Mouse (Mus musculus): ENCODE results near the gene 4930435E12Rik.
"Not testable (repeated sequence)": the region's sequence is repeated elsewhere in the genome, so short reads cannot be mapped to it uniquely, and the experiment has no call there.

The 4930435E12Rik gene

DNA sequence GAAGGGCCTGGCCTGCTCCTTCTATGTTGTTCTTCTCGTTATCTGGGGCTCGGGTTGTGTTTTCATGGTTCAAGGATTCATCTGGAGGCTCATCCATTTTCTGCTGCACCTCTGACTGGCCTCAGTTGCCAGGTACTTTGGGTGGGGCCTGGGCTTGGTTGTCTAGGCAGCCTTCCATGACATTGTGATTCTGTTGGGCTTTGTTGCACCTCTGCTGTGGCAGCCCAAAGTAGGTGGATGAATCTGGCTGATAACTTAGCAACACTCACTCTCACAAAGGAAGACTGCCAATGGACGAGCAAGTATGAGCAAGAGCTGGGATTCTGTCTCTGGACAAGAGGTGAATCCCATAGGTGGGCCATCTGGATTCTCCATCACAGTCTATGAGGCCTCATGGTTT is at the start of gene 4930435E12Rik:
Gene 4930435E12Rik, minus strand, starts transcription at position 101 of the 400 bp plus-strand sequence.
- no peak for DNase-seq (ENCODE audit: low spot score in 2 of 2)

- DNase-seq (ENCODE audit: low spot score in 2 of 2): no peak
Measured at GRCm38 (mm10) chr16:38874481-38874880, 45.9 kb upstream of the 4930435E12Rik start.

- no peak for DNase-seq (ENCODE audit: low spot score in 2 of 2)
Measured at GRCm38 (mm10) chr16:38873231-38873630, 44.7 kb upstream of the 4930435E12Rik start.

- no peak for DNase-seq (ENCODE audit: low spot score in 2 of 2)
Measured at GRCm38 (mm10) chr16:38864358-38864757, 35.8 kb upstream of the 4930435E12Rik start.

DNA sequence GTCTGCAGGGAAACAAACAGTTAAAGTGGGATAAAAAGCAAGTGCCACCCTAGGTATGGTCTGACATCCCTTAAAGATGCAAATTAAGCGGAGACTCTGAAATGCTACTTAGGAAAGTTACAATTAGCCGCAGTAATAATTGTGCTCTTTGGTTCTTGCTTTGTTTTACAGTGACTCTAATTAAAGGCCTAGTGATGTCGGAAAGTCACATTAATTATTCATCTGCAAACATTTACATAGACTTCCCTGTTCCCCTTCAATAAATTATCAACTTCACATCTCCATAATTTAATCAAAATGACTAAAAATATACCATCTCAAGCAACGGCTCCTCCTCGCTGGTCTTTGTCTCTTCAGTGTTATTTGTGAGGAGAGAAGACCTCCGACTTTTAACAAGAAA is 32.0 kb upstream of the 4930435E12Rik start:
- DNase-seq (ENCODE audit: low spot score in 2 of 2): no peak

GRCm38 (mm10) chr16:38858120-38858749 is 29.7 kb upstream of the 4930435E12Rik start:
- no peak for DNase-seq (ENCODE audit: low spot score in 2 of 2)

GRCm38 (mm10) chr16:38812521-38812920 is 16.0 kb downstream of the 4930435E12Rik start:
- DNase-seq (ENCODE audit: low spot score in 2 of 2): peak; percentile 27 to 43

- no peak for DNase-seq (ENCODE audit: low spot score in 2 of 2)
Measured at GRCm38 (mm10) chr16:38810196-38810595, 18.4 kb downstream of the 4930435E12Rik start.

DNA sequence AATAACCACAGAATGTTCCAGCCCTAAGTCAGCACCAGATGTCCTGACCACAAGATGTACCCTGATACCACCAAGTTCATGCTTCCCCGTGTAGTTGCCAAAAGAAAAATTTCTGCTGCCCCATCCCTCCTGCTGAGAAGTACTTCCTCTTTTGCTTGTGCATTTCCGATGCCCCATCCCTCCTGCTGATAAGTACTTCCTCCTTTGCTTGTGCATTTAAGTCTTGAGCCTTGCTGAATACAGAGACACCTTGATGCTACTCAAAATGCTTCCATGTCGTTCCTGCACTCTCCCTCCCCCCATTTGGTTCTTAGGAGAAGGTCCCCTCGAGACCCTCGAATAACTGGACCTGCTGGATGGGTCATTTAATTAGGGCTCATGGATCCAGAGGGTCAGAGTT is 20.8 kb downstream of the 4930435E12Rik start:
- not testable (repeated sequence) for DNase-seq (ENCODE audit: low spot score in 2 of 2)

DNA sequence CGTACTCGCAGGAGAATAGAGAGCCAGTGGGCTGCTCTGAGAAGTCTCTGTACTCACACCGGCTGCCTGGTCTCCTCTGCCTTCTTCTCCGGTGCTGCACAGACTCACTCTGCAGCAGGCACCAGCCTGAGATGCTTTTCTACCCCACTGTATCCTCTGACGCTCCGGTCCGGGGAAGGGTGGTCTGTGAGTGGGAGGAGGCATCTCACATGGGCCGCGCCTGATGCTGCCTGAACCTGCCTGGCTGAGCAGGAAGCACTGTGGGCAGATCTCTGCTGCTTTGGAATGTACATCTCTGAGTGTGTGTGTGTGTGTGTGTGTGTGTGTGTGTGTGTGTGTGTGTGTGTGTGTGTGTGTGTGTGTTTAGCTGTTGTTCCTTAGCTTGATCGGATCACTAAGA is 28.5 kb downstream of the 4930435E12Rik start, which contains the start of gene Upk1b:
Gene Upk1b, minus strand, starts transcription at position 238 of the 400 bp plus-strand sequence.
- no peak for DNase-seq (ENCODE audit: low spot score in 2 of 2)

DNA sequence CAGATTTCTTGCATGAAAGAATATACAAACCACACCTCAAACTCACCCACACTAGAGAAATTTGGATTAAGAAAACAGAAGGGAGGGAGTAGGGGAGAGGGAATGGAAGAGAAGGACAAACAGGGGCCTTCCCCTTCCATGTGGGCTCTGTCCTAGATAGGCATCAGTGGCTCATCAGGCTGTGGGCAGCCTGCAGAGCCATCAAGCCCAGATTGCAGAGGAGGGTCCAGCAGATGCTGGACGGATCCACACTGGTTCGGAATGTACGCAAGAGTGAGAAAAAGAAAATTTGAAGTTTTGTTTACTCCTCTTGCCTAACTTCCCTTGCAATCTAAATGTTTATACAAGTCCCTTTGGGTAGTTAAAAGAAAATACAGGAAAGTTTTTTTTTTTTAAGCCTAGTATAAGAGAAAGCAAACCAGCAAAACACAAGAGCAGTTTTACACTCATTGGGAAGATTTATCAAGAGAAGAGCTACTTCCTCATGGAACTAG is 29.5 kb downstream of the 4930435E12Rik start:
- DNase-seq (ENCODE audit: low spot score in 2 of 2): no peak

- no peak for DNase-seq (ENCODE audit: low spot score in 2 of 2)
Measured at GRCm38 (mm10) chr16:38793120-38793519, 35.4 kb downstream of the 4930435E12Rik start.

- no peak for DNase-seq (ENCODE audit: low spot score in 2 of 2)
Measured at GRCm38 (mm10) chr16:38789966-38790365, 38.6 kb downstream of the 4930435E12Rik start.

DNA sequence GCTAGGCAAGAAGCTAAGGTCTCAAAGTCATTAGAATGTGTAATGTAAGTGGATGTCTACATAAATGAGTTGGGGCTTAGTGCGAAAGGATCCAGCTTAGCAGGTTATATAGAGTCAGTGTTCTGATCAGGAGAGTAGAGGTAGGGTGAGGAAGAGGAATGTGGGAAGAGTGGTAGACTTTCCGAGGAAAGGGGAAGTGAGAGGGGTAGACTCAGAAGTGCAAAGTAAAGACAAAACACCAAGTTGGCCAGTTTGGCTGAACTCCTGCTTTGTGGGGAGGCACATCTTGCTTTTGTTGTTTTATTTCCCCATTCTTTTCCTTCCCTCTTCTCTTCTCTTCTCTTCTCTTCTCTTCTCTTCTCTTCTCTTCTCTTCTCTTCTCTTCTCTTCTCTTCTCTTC is 39.5 kb downstream of the 4930435E12Rik start:
- DNase-seq (ENCODE audit: low spot score in 2 of 2): no peak

DNA sequence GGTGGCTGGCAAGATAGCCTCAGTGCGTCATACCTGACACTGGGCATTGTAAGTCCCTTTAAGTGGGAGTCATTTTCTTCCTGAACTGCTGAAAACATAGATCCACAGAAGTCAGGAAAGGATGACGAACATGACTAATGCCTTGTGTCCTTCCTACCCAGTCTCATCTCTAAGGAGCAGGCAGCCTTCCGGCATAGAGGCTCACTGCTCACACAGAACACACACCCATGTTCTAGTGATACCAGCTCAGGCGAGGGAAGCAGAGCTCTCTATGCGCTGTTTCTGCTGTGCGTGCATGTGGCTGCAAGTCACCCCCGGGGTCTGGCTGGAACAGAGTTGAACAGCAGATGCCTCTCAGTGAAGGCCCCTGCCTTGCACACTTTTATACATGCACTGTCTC is 43.2 kb downstream of the 4930435E12Rik start:
- no peak for DNase-seq (ENCODE audit: low spot score in 2 of 2)

GRCm38 (mm10) chr16:38782524-38783067 is 46.0 kb downstream of the 4930435E12Rik start:
- no peak for DNase-seq (ENCODE audit: low spot score in 2 of 2)

GRCm38 (mm10) chr16:38781946-38782345 is 46.6 kb downstream of the 4930435E12Rik start:
- no peak for DNase-seq (ENCODE audit: low spot score in 2 of 2)

- no peak for DNase-seq (ENCODE audit: low spot score in 2 of 2)
Measured at GRCm38 (mm10) chr16:38780960-38781572, 47.5 kb downstream of the 4930435E12Rik start.

DNA sequence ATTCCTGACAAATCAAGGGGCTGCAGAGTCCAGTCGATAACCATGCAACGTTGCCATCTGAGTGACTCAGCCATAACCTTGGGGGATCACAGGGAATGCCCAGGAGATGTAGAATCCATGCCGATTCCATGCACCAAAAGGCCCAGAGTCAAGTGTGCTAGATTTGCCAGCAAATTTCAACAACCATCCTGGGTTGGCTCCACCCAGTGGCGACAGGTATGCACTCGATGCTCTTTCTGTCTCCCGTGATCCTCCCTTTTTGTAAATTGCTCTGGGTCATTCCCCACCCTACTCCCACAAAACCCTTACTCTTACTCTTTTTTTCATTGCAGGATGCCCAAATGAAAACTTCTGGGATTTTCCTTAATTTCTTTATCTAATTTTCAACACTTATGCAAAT is 52.2 kb downstream of the 4930435E12Rik start:
- no peak for DNase-seq (ENCODE audit: low spot score in 2 of 2)

DNA sequence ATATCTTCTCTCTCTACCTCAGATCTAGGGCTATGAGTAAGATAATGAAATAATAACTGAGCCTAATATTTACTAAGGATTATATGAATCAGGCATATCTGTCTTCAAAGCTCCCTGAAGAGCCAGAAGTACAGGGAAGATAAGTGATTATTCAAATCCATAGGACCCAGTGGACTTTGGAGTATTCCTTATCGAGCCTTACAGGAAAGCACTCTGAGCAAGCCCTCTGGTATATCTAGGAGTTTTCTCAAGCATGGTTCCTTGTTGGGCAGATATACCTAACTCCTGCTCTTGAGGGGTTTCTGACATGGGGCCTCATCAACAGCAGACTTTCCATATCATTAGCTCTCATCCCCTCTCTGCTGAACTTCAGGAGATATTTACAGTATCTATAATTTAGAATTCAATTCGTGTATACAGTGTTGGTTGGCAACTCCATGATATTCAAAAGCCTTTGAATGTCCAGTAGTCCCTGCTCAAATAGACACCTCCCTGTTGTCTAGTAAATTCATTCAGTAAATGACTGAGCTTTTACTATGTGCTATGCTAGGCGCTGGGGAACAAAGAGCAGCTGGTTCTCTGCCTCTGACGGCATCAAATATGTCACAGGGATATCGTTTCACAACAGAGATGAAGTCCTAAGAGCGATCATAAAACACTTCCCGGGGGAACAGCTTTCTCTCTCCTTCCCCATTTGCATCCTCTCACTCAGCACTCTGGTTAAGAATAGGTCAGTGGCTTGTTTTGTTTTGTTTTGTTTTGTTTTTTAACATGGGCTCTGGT is 53.4 kb downstream of the 4930435E12Rik start:
- DNase-seq (ENCODE audit: low spot score in 2 of 2): no peak

DNA sequence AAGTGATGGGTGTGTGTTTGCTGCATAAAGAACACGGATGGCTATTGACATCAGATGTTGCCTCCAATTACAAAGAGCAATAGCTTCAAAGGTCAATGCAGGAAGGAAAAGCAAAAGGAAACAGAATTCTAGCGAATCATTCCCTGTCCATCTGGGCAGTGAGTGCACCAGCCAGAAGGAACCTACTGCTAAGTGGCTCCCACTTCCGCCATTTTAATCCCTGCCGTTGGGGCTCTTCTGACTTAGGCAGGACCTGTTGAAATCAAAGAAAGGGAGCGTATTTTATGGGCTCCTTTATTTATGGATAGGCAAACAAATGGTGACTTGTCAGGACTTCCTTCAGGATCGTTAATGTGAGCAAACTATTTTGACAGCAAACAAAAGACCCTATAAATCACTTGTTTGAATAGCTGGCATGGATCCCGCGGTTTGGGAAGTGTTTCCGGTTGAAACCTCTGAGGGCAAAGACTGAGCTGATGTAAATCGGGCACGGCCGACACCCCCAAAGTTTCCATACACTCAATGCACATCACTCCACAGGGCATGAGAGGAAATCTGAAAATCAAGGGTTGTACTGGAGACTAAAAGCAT is 55.5 kb downstream of the 4930435E12Rik start:
- no peak for DNase-seq (ENCODE audit: low spot score in 2 of 2)

- DNase-seq (ENCODE audit: low spot score in 2 of 2): no peak
Measured at GRCm38 (mm10) chr16:38771145-38771544, 57.4 kb downstream of the 4930435E12Rik start.

Measured in spleen, postnatal 36 days (tissue).